Mouse (Mus musculus): Measurements from ENCODE around the gene Nckap1l. TPM values are rescaled to one million over a fixed set of nuclear protein-coding genes. Genes with fewer than 3 reads are reported as not detected.

Nckap1l gene
- polyA plus RNA-seq, 1 experiment from 2014 or later, result 55.5 TPM

GRCm38 (mm10) chr15:103537822-103538213 lies 84.2 kb downstream of the Nckap1l start, which contains the start of gene Ppp1r1a:
Gene Ppp1r1a (minus strand): TSS chr15:103538003.
- DNase-seq (ENCODE audit: low spot score), result no peak

GRCm38 (mm10) chr15:103539259-103539658 lies 85.7 kb downstream of the Nckap1l start:
- DNase-seq (ENCODE audit: low spot score), result no peak

GRCm38 (mm10) chr15:103540646-103541045 lies 87.1 kb downstream of the Nckap1l start:
- DNase-seq (ENCODE audit: low spot score), result no peak

GRCm38 (mm10) chr15:103542526-103542925 lies 88.9 kb downstream of the Nckap1l start:
- no peak for DNase-seq (ENCODE audit: low spot score)

- no peak for DNase-seq (ENCODE audit: low spot score)
These were observed 94.4 kb downstream of the Nckap1l start for GRCm38 (mm10) chr15:103547983-103548382.

Other genes with a start within 250 kb of the Nckap1l start
- 55.7 and 60.1 TPM in 2 replicates for gene Cbx5, start 214.0 kb upstream of the Nckap1l start, polyA plus RNA-seq (2015; fragmentation: Nextera tagmentation; extraction: Ambion mirVana)
- gene Hnrnpa1, start 213.4 kb upstream of the Nckap1l start, polyA plus RNA-seq (2015; fragmentation: Nextera tagmentation; extraction: Ambion mirVana), result 683 and 713 TPM in 2 replicates
- gene Nfe2, start 195.4 kb upstream of the Nckap1l start, polyA plus RNA-seq (2015; fragmentation: Nextera tagmentation; extraction: Ambion mirVana), result 8.0 and 9.1 TPM in 2 replicates
- 188 and 210 TPM in 2 replicates for gene Copz1, start 181.1 kb upstream of the Nckap1l start, polyA plus RNA-seq (2015; fragmentation: Nextera tagmentation; extraction: Ambion mirVana)
- 0.06 TPM in 1 of 2 replicates, not detected in the other for gene Gpr84, start 143.2 kb upstream of the Nckap1l start, polyA plus RNA-seq (2015; fragmentation: Nextera tagmentation; extraction: Ambion mirVana)
- gene Zfp385a, start 113.7 kb upstream of the Nckap1l start, polyA plus RNA-seq (2015; fragmentation: Nextera tagmentation; extraction: Ambion mirVana), result 5.0 and 6.0 TPM in 2 replicates
- 9.6 and 10.5 TPM in 2 replicates for gene Itga5, start 87.0 kb upstream of the Nckap1l start, polyA plus RNA-seq (2015; fragmentation: Nextera tagmentation; extraction: Ambion mirVana)
- 0.19 TPM in 1 of 2 replicates, not detected in the other for gene Gtsf1, start 23.3 kb upstream of the Nckap1l start, polyA plus RNA-seq (2015; fragmentation: Nextera tagmentation; extraction: Ambion mirVana)
- 0.20 and 0.49 TPM in 2 replicates for gene Gtsf2, start 5.3 kb upstream of the Nckap1l start, polyA plus RNA-seq (2015; fragmentation: Nextera tagmentation; extraction: Ambion mirVana)
- 2.6 and 3.6 TPM in 2 replicates for gene Pde1b, start 49.2 kb downstream of the Nckap1l start, polyA plus RNA-seq (2015; fragmentation: Nextera tagmentation; extraction: Ambion mirVana)
- 1.7 and 2.0 TPM in 2 replicates for gene Ppp1r1a, start 84.2 kb downstream of the Nckap1l start, polyA plus RNA-seq (2015; fragmentation: Nextera tagmentation; extraction: Ambion mirVana)
- not detected in 2 replicates for gene Glycam1, start 111.3 kb downstream of the Nckap1l start, polyA plus RNA-seq (2015; fragmentation: Nextera tagmentation; extraction: Ambion mirVana)